Mouse (Mus musculus) spleen, adult 2 months (tissue): ENCODE results near the gene Gm49369.

ENCODE experiments used
- CTCF ChIP-seq: fragments of 200-500 bp; IDR thresholded peaks from 2 replicates; pipeline ENCODE4 v1.5.1; 2011; ENCODE audit warnings: mild to moderate bottlenecking, inconsistent platforms; ENCODE audit not compliant: insufficient read depth, insufficient read length, insufficient replicate concordance; ENCODE audit errors: extremely low read depth
- POLR2A ChIP-seq: fragments of 200-500 bp; IDR thresholded peaks from 2 replicates; pipeline ENCODE4 v1.6.1; 2011; ENCODE audit warnings: low read depth, low read length, inconsistent platforms

GRCm38 (mm10) chr7:142413285-142413684 is 30.8 kb upstream of the Gm49369 start:
- no peak for TF ChIP-seq POLR2A
- TF ChIP-seq CTCF = no peak
